Mouse (Mus musculus) olfactory bulb, adult 2 months (tissue): ENCODE measurements around the gene Olfr1416. TPM values are rescaled to one million over a fixed set of nuclear protein-coding genes. Genes with fewer than 3 reads are reported as not detected.
"Not testable (repeated sequence)": the region's sequence is repeated elsewhere in the genome, so short reads cannot be mapped to it uniquely, and the experiment has no call there.

ENCODE experiments used
- H3K27ac ChIP-seq: fragments of 200-500 bp; 2 replicates; pipeline ENCODE4 v1.5.1; 2012; ENCODE audit warnings: low read depth, low read length; ENCODE audit not compliant: insufficient read depth
- H3K4me1 ChIP-seq: fragments of 200-500 bp; 2 replicates; pipeline ENCODE4 v1.6.1; 2012; ENCODE audit warnings: low read length; ENCODE audit not compliant: control insufficient read depth, insufficient read depth
- H3K4me3 ChIP-seq: fragments of 200-500 bp; 2 replicates; pipeline ENCODE4 v1.5.1; 2012; ENCODE audit warnings: mild to moderate bottlenecking, low read depth, low read length, moderate library complexity; ENCODE audit not compliant: insufficient read depth
- CTCF ChIP-seq: fragments of 200-500 bp; IDR thresholded peaks from 2 replicates; pipeline ENCODE4 v1.5.1; 2012; ENCODE audit warnings: low read depth, mild to moderate bottlenecking, low read length, moderate library complexity; ENCODE audit not compliant: insufficient read depth
- POLR2A ChIP-seq: fragments of 200-500 bp; IDR thresholded peaks from 2 replicates; pipeline ENCODE4 v1.6.1; 2012; ENCODE audit warnings: mild to moderate bottlenecking, low read depth, low read length, moderate library complexity; ENCODE audit not compliant: insufficient read depth
- WGBS: fragments of 180-500 bp; shearing (Covaris S2); methylation state at CpG from one replicate; pipeline ENCODE4 v1.1.7; 2018; 5-methylcytosine and 5-hydroxymethylcytosine counted together
- polyA plus RNA-seq: library from polyadenylated mRNA; stranded (reverse); fragments of >200 nt; gene quantifications from 2 replicates; pipeline ENCODE4 v1.2.4, GENCODE M21; 2012; ENCODE audit warnings: low replicate concordance; ENCODE audit not compliant: missing spikeins, insufficient read depth, insufficient read length

The Olfr1416 gene
- not detected in 2 replicates for polyA plus RNA-seq

GRCm38 (mm10) chr1:92485013-92485412 is at the start of gene Olfr1416:
Gene Olfr1416, minus strand, starts transcription at chr1:92485113.
- H3K4me1 ChIP-seq = no peaks in the 10 kb centered on the region
- no peak within 1 kb of the TSS for H3K27ac ChIP-seq
- H3K4me3 ChIP-seq = no peak within 1 kb of the TSS
- TF ChIP-seq POLR2A (no peak), CTCF (no peak)

DNA sequence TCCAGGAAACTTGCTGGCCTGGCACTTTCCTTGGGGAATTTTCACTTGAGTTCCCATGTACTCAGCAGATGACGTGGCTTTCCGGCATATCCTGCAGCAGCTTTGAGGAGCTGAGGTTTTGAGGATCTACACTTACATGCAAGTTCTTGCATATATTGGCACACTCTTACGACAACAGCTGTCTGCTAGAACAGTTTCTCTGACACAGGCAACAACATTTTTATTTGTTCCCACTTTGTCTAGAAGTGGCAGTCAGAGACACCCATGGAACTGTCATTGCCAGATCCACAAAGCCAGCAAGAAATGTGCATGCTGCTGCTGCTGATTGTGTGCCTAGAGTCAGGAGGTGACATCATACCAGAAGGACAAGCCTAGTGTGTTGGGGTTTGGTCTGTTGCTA is 38.9 kb upstream of the Olfr1416 start:
- WGBS = 85% methylated on average over 3 of the region's 3 CpGs
- 0 out of 2 replicates have a peak, but pooled peaks cover 2% of the 10 kb centered on the region for H3K4me1 ChIP-seq

DNA sequence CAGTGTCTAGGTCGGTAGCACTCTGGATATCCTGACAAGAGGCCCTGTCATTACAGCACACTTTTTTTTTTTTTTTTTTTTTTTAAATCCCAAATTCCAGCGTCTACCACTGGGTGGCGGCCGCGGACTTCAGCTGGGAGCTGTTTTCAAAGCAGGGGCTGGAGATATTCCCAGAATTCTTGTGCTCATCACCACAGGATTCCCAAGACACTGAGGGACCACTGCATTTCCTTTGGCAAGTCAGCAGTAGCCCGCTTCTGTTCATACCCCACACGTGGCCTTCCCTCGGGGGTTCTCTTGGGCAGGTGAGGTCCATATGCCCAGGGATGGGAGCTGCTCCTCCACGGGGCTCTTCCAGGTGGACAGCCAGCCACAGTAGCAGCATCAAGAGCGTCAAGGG is 36.5 kb upstream of the Olfr1416 start:
- peaks cover 10% of the 10 kb centered on the region for H3K4me1 ChIP-seq
- H3K27ac ChIP-seq = no peak overlapping the region
- no peak for TF ChIP-seq POLR2A
- peak; percentile 56 for TF ChIP-seq CTCF
- 17% methylated on average over 10 of the region's 10 CpGs for WGBS
- H3K4me3 ChIP-seq = no peak overlapping the region

More for the DNA sequence above, 38.9 kb upstream of the Olfr1416 start:
- no peak overlapping the region for H3K27ac ChIP-seq
- TF ChIP-seq CTCF (no peak), POLR2A (no peak)
- H3K4me3 ChIP-seq = no peak overlapping the region

DNA sequence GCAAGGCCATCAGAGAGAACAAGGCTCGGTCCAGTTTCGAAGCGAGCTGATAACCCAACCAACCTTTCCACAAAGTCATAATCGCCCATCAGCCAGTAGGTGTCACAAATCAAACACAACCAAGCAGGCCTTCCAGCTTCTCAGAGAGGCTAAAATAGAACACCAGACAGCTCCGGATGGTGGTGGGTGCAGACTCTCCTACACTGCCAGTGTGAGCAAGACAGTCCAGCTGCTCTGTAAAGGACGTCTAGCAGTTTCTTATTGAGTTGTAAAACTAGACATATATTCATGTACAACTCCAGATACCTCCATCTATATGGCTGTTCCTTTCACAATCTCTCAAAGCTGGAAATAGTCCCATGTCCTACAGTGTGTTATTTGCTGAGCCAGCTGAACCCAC is 34.1 kb upstream of the Olfr1416 start:
- 87% methylated on average over 6 of the region's 6 CpGs for WGBS
- Histone ChIP-seq H3K4me3 (no peak overlapping the region), H3K4me1 (peaks cover 10% of the 10 kb centered on the region), H3K27ac (no peak overlapping the region)
- no peak for TF ChIP-seq CTCF
- TF ChIP-seq POLR2A = no peak

GRCm38 (mm10) chr1:92518561-92518960 is 33.6 kb upstream of the Olfr1416 start, which contains the start of gene Olfr1414:
Gene Olfr1414, minus strand, starts transcription at chr1:92518661.
- 81% methylated on average over 3 of the region's 3 CpGs for WGBS
- no peak within 1 kb of the TSS for H3K4me3 ChIP-seq
- TF ChIP-seq POLR2A (no peak), CTCF (no peak)
- peaks cover 10% of the 10 kb centered on the region for H3K4me1 ChIP-seq
- no peak within 1 kb of the TSS for H3K27ac ChIP-seq

- TF ChIP-seq CTCF (no peak), POLR2A (no peak)
- Histone ChIP-seq H3K4me1 (peaks cover 8% of the 10 kb centered on the region), H3K27ac (no peak overlapping the region), H3K4me3 (no peak overlapping the region)
- WGBS = 85% methylated on average over 11 of the region's 11 CpGs
These were observed 30.5 kb upstream of the Olfr1416 start for GRCm38 (mm10) chr1:92515390-92515789.

DNA sequence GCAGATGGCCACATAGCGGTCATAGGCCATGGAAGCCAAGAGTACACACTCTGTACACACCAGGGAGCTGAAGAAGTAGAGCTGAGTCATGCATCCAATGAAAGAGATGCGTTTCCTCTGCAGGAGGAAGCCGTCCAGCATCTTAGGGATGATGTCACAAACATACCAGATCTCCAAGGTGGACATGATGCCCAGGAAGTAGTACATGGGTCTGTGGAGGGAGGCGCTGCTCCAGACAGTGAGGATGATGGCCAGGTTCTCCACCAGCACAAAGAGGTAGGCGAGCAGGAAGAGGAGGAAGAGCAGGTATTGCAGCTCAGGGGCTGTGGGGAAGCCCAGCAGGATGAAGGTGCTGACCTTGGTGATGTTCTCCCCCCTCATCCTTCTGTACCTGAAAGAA is 26.7 kb upstream of the Olfr1416 start:
- H3K4me3 ChIP-seq, H3K27ac ChIP-seq, H3K4me1 ChIP-seq: not testable (repeated sequence)
- 88% methylated on average over 5 of the region's 5 CpGs for WGBS

GRCm38 (mm10) chr1:92496001-92496400 is 11.1 kb upstream of the Olfr1416 start, which contains the start of gene Olfr1415:
Gene Olfr1415, minus strand, starts transcription at chr1:92496101.
- Histone ChIP-seq H3K4me3 (no peak within 1 kb of the TSS), H3K27ac (no peak within 1 kb of the TSS), H3K4me1 (no peaks in the 10 kb centered on the region)
- no peak for TF ChIP-seq CTCF
- no peak for TF ChIP-seq POLR2A
- WGBS = 76% methylated on average over 2 of the region's 2 CpGs

GRCm38 (mm10) chr1:92474066-92474578 is 10.8 kb downstream of the Olfr1416 start:
- peak overlapping the region; percentile 99 for H3K4me3 ChIP-seq
- 2% methylated on average over 10 of the region's 10 CpGs for whole genome bisulfite sequencing
- TF ChIP-seq POLR2A = no peak
- TF ChIP-seq CTCF = no peak
- peaks cover 7% of the 10 kb centered on the region; the same call in 1 of the 2 replicates for H3K4me1 ChIP-seq
- H3K27ac ChIP-seq = no peak overlapping the region
